Mouse (Mus musculus): ENCODE measurements around the gene Rbfox3. TPM values are rescaled to one million over a fixed set of nuclear protein-coding genes. Genes with fewer than 3 reads are reported as not detected.
A peak's percentile ranks its signal among the peaks of the same experiment; 100 is the strongest.

Gene Rbfox3
- polyA plus RNA-seq, 1 experiment from 2014 or later = 77.9 TPM

DNA sequence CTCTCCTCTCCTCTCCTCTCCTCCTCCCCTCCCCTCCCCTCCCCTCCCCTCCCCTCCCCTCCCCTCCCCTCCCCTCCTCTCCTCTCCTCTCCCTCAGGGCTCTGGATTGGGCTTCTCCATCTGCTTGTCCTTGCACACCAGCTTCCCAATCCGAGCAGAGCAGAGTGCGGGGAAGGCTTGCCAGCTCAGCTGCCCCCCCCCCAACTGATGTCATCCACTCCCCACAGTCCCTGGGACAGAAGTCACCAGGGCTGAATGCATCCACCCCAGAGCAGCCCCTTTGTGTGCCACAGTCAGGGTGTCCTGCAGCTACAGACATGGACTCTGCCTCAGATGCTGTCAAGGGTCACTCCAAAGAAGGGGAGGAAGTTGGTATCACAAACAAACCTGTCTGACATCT, 4.5 kb upstream of the Rbfox3 start:
- H3K4me2 ChIP-seq = no peak overlapping the region
- H3K4me1 ChIP-seq (replicated peaks) = peaks cover 21% of the 10 kb centered on the region
- 20% methylated on average over 2 of the region's 2 CpGs for WGBS
- H3K27me3 ChIP-seq = no peaks in the 10 kb centered on the region
- H3K9ac ChIP-seq = no peak overlapping the region
- H3K4me3 ChIP-seq = no peak overlapping the region
- no peaks in the 10 kb centered on the region for H3K36me3 ChIP-seq
- H3K27ac ChIP-seq (replicated peaks) = peak overlapping the region; percentile 70; the same call in 1 of the 2 replicates
- no peak for ATAC-seq (ENCODE audit: low FRiP score, low read depth)
- H3K9me3 ChIP-seq = no peaks in the 10 kb centered on the region

DNA sequence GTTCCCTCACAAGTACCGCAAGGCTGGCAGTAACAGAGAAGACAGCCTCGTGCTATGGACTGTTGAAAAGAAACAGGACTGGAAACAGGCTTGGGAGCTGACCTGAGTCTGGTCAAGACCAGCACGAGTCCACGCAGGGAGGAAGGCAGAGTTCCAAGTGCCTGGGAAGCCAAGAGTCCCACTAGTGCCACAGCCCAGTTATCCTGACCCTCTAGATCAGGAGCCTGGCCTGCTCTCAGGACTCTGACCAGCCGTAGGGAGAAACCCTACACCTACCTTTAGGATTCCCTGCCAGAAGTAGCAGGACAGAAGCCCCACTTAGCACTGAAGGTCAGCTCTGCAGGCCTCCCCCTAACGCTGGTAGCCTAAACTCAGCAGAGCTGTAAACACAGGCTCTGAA, 1.3 kb upstream of the Rbfox3 start:
- no peak overlapping the region for H3K4me3 ChIP-seq
- no peaks in the 10 kb centered on the region for H3K9me3 ChIP-seq
- no peaks in the 10 kb centered on the region for H3K36me3 ChIP-seq
- H3K9ac ChIP-seq = no peak overlapping the region
- no peak overlapping the region for H3K27ac ChIP-seq (replicated peaks)
- H3K4me2 ChIP-seq = no peak overlapping the region
- no peaks in the 10 kb centered on the region for H3K27me3 ChIP-seq
- peaks cover 38% of the 10 kb centered on the region for H3K4me1 ChIP-seq (replicated peaks)
- no peak for ATAC-seq (ENCODE audit: low FRiP score, low read depth)
- 83% methylated on average over 6 of the region's 6 CpGs for WGBS

DNA sequence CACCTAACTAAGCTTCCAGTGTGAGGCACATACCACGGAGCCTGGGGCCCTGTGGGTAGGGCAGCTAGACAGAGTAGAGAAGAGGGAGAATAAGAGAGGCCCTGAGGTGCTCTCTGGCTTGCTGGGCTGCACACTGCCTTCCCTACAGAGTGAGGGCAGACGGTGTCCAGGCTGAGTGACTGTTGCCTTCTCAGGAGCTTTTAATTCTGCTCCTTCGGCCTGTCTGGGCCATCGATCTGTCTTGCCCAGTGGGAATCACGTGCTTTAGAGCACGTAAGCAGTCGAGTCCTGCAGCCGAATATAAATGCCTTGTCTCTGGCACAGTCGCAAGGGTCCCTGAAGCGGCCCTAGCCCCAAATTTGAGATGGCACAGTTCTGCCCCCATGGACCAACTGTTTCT, 641 bp downstream of the Rbfox3 start:
- ATAC-seq (ENCODE audit: low FRiP score, low read depth) = no peak
- no peaks in the 10 kb centered on the region for H3K27me3 ChIP-seq
- H3K4me1 ChIP-seq (replicated peaks) = peaks cover 39% of the 10 kb centered on the region
- H3K4me2 ChIP-seq = no peak overlapping the region
- WGBS = 52% methylated on average over 10 of the region's 10 CpGs
- no peak overlapping the region for H3K4me3 ChIP-seq
- no peaks in the 10 kb centered on the region for H3K36me3 ChIP-seq
- no peaks in the 10 kb centered on the region for H3K9me3 ChIP-seq
- no peak overlapping the region for H3K9ac ChIP-seq
- H3K27ac ChIP-seq (replicated peaks) = 0 out of 2 replicates have a peak overlapping the region, but pooled peaks have one; percentile 33

GRCm38 (mm10) chr11:118909814-118910201, 1.6 kb downstream of the Rbfox3 start:
- under 1% methylated on average over 13 of the region's 13 CpGs for WGBS
- Histone ChIP-seq H3K27ac (replicated peaks) (peak overlapping the region; percentile 98), H3K4me3 (peak overlapping the region; percentile 89), H3K9ac (peak overlapping the region; percentile 95), H3K36me3 (no peaks in the 10 kb centered on the region), H3K4me1 (replicated peaks) (peaks cover 48% of the 10 kb centered on the region), H3K9me3 (no peaks in the 10 kb centered on the region), H3K4me2 (peak overlapping the region; percentile 80), H3K27me3 (no peaks in the 10 kb centered on the region)
- ATAC-seq (ENCODE audit: low FRiP score, low read depth) = peak; percentile 33; the same call in 1 of the 2 replicates

DNA sequence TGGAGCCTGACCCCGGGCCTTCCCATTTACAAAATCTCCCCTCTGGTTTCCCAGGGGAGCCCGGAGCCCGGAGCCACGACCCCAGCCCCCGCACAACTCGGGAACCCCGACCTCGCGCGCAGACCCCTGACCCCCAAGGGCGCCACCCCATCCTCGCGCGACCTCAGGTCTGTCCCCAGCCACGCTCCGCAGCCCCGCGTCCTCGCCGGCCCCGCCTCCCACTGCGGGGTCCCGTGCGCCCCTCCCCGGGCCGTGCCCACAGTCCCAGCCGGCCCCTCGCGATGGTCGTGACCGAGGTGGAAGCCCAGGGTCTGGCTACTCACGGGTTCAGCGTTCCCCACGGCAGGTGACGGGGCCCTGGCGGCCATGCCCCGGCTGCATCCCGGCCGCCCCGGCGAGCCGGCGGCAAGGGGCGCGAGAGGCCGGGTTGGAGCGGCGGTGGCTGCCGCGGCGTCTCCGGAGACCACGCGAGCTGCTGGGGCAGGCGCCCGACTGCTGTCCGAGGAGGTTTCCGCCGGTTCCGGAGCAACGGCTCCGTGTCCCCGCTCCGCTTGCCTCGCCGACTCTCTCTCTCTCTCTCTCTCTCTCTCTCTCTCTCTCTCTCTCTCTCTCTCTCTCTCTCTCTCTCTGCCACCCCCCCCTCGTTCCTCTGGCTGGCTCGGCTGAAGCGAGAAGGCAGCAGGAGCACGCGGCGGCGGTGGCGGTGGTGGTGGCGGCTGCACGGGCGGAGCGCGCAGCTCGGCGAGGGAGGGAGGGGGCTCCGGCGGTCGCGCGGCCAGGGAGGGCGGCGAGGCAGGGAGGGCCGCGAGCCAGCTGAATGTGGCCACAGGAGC, 2.2 kb downstream of the Rbfox3 start:
- no peaks in the 10 kb centered on the region for H3K27me3 ChIP-seq
- peak overlapping the region; percentile 95 for H3K9ac ChIP-seq
- H3K4me3 ChIP-seq = peak overlapping the region; percentile 89
- ATAC-seq (ENCODE audit: low FRiP score, low read depth) = peak; percentile 44; the same call in 1 of the 2 replicates
- H3K4me1 ChIP-seq (replicated peaks) = peaks cover 51% of the 10 kb centered on the region
- under 1% methylated on average over 72 of the region's 90 CpGs for WGBS
- peak overlapping the region; percentile 80 for H3K4me2 ChIP-seq
- H3K27ac ChIP-seq (replicated peaks) = peak overlapping the region; percentile 98
- no peaks in the 10 kb centered on the region for H3K36me3 ChIP-seq
- H3K9me3 ChIP-seq = no peaks in the 10 kb centered on the region

DNA sequence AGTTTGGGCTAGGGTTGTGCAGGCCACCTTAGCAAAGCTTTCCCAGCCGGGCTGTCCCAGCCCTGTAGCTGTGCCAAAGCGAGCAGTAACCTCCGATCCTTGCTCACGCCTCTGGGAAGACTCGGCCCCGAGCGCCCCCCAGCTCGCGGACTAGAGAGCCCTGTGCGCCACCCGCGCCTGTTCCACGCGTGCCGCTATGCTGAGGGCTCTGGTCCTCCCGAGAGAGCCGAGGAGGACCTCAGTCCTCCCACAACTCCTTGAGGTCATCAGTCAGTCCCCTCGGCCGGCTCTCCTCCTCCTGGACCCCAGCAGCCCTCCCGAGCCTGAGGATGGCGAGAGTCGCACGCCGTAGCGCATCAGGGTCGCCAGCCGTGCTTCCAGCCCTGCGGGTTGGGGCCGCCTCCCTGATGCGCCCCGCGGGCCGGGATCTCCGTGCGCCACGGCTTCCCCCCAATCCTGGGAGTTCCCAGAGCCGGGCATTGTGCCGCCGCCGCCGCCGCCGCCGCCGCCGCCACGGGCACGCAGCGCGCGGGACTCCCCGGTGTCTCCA, 2.9 kb downstream of the Rbfox3 start:
- H3K9me3 ChIP-seq = no peaks in the 10 kb centered on the region
- peak overlapping the region; percentile 80 for H3K4me2 ChIP-seq
- no peaks in the 10 kb centered on the region for H3K27me3 ChIP-seq
- H3K9ac ChIP-seq = peak overlapping the region; percentile 95
- H3K4me1 ChIP-seq (replicated peaks) = peaks cover 51% of the 10 kb centered on the region
- peak overlapping the region; percentile 89 for H3K4me3 ChIP-seq
- peak overlapping the region; percentile 98 for H3K27ac ChIP-seq (replicated peaks)
- 1% methylated on average over 51 of the region's 52 CpGs for WGBS
- ATAC-seq (ENCODE audit: low FRiP score, low read depth) = peak; percentile 40
- H3K36me3 ChIP-seq = no peaks in the 10 kb centered on the region

GRCm38 (mm10) chr11:118907471-118908401, 3.7 kb downstream of the Rbfox3 start:
- 1% methylated on average over 43 of the region's 43 CpGs for WGBS
- Histone ChIP-seq H3K27me3 (no peaks in the 10 kb centered on the region), H3K36me3 (no peaks in the 10 kb centered on the region), H3K9me3 (no peaks in the 10 kb centered on the region), H3K9ac (peak overlapping the region; percentile 95), H3K27ac (replicated peaks) (peak overlapping the region; percentile 98), H3K4me2 (peak overlapping the region; percentile 80), H3K4me1 (replicated peaks) (peaks cover 51% of the 10 kb centered on the region), H3K4me3 (peak overlapping the region; percentile 89)
- peak; percentile 4; the same call in 1 of the 2 replicates for ATAC-seq (ENCODE audit: low FRiP score, low read depth)

DNA sequence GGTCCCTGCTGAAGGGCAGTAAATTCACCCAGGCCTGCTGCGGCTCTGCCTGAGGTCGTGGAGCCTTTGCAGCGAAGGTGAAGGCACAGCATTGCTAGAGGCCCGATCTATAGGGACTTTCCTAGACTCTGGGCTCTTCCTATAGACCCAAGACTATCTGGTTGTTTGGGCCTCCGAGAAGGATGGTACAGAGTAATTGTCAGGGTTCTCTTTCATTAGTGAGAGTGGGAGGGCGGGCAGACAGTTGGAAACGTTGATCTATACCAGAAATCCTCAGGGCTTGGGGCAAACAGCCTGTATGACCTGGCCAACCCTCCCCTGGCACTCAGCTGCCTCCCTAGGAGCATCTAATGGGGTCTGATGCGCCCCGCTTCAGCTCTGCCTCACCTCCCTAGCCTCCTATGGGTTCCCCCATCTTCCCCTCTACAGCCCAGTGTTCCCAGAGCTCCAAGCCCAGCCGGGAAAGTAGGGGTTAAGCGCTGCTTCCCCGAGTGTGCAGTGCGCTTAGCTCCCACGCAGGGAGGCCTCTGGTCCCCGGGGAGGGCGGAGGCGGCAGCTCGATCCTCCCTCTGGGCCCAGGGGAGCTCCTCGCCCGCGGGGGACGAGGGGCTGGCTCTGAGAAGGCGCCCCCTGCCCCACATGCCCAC, 4.5 kb downstream of the Rbfox3 start:
- no peaks in the 10 kb centered on the region for H3K36me3 ChIP-seq
- H3K4me3 ChIP-seq = peak overlapping the region; percentile 89
- no peak for ATAC-seq (ENCODE audit: low FRiP score, low read depth)
- H3K27me3 ChIP-seq = no peaks in the 10 kb centered on the region
- H3K4me1 ChIP-seq (replicated peaks) = peaks cover 51% of the 10 kb centered on the region
- 8% methylated on average over 22 of the region's 23 CpGs for WGBS
- peak overlapping the region; percentile 95 for H3K9ac ChIP-seq
- H3K27ac ChIP-seq (replicated peaks) = peak overlapping the region; percentile 98
- no peaks in the 10 kb centered on the region for H3K9me3 ChIP-seq
- peak overlapping the region; percentile 80 for H3K4me2 ChIP-seq

GRCm38 (mm10) chr11:118906131-118906823, 5.1 kb downstream of the Rbfox3 start:
- Histone ChIP-seq H3K4me1 (replicated peaks) (peaks cover 49% of the 10 kb centered on the region), H3K9me3 (no peaks in the 10 kb centered on the region), H3K4me2 (peak overlapping the region; percentile 80), H3K4me3 (peak overlapping the region; percentile 89), H3K27me3 (no peaks in the 10 kb centered on the region), H3K9ac (peak overlapping the region; percentile 95), H3K36me3 (no peaks in the 10 kb centered on the region), H3K27ac (replicated peaks) (peak overlapping the region; percentile 98)
- WGBS = 25% methylated on average over 12 of the region's 12 CpGs
- no peak for ATAC-seq (ENCODE audit: low FRiP score, low read depth)

DNA sequence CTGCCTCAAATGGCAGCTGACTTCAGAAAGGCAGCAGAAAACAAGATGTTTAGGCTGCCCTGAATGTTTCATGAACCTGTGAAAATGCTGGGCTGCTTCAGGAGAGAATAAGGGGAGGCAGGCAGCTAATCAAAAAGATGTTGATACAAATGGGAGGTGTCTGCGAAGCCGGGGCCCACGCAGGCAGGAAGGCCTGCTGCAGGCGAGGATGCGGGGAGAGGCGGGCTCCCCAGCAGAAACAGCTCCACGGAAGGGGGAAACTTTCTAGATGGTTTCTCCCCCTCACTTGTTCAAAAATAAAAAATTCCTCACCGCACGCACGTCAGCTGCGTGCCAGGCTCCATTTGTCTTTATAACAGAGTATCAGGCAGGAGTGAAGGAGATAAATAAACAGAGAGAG, 5.7 kb downstream of the Rbfox3 start:
- Histone ChIP-seq H3K4me1 (replicated peaks) (peaks cover 47% of the 10 kb centered on the region), H3K4me3 (peak overlapping the region; percentile 89), H3K9ac (peak overlapping the region; percentile 95), H3K4me2 (peak overlapping the region; percentile 80), H3K9me3 (no peaks in the 10 kb centered on the region), H3K36me3 (no peaks in the 10 kb centered on the region), H3K27ac (replicated peaks) (peak overlapping the region; percentile 98), H3K27me3 (no peaks in the 10 kb centered on the region)
- WGBS = 37% methylated on average over 11 of the region's 11 CpGs
- ATAC-seq (ENCODE audit: low FRiP score, low read depth) = no peak

DNA sequence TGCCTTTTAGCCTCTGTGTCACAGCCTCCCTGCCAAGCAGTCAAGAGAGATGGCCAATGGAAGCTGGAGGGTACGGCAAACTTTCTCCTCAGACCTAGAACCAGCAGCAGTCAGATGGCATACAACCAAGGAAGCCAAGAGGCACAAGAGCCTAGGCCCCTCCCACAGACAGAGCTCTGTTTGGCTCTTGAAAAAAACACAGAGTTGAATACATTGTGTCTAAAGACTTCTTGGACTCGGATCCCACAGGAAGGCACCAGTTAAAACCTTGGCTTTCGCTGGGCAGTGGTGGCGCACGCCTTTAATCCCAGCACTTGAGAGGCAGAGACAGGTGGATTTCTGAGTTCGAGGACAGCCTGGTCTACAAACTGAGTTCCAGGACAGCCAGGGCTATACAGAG, 7.1 kb downstream of the Rbfox3 start:
- ATAC-seq (ENCODE audit: low FRiP score, low read depth) = no peak
- H3K4me1 ChIP-seq (replicated peaks) = peaks cover 49% of the 10 kb centered on the region

More for the DNA sequence above, 7.1 kb downstream of the Rbfox3 start:
- Histone ChIP-seq H3K9ac (no peak overlapping the region), H3K4me3 (no peak overlapping the region), H3K9me3 (no peaks in the 10 kb centered on the region), H3K36me3 (no peaks in the 10 kb centered on the region), H3K4me2 (no peak overlapping the region), H3K27ac (replicated peaks) (no peak overlapping the region), H3K27me3 (no peaks in the 10 kb centered on the region)
- WGBS = 91% methylated on average over 6 of the region's 6 CpGs

Data from hindbrain, embryonic 15.5 days (tissue).